13 mouse cellular contexts compared by ENCODE assay signal in the genomic region with DNA sequence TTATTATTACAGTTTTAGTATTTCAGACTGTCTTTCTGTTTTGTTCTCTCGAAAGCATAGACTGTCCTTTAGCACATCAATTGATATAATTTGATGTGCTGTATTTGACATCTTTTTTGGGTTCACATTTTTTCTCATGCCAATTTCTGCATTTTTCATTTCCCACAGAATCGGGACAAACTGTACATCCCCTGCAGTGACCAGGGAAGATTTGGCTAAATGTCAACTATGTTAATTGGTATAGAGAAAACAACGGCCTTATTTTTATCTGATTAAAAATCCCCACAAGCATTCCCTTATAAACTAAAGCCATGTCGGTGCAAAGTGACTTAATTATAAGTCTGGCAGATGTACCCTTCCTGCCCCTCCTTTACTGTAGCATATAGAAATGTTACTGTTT. TPM values are rescaled to one million over a fixed set of nuclear protein-coding genes. Genes with fewer than 3 reads are reported as not detected.
A peak's percentile ranks its signal among the peaks of the same experiment; 100 is the strongest.
DNase-seq lines count a peak whose midpoint lies in the region.
"Had no signal": no experiment of that assay in that cellular context is flagged by ENCODE, and none has a peak within 500 bp of the region (broad histone marks: within the 10 kb centered on the region; RNA-seq: fewer than 3 reads in every experiment).

No protein-coding gene starts in this region.

- peak; percentile 32 to 45 for DNase-seq in cerebellum, adult 18-20 months
- no peak for DNase-seq in cerebellum, postnatal 14 days
- DNase-seq in cerebellum, adult 9-11 months, result peak; percentile 27
- DNase-seq in cerebellum, adult 11 months, result no peak
- peak; percentile 93 for DNase-seq in Muller cell, postnatal 12 days (ENCODE audit: inconsistent ontology term)
- peak; percentile 61 for DNase-seq in brain, adult 2 months (ENCODE audit: low read depth, low spot score)
- no peak for DNase-seq in adrenal gland, postnatal 25 days
- no peak for DNase-seq in urinary bladder, adult 18-20 months (ENCODE audit: low spot score in 2 of 2)
- DNase-seq: adrenal gland, adult 8-10 months; adrenal gland, postnatal 14 days; embryo, embryonic 11 days; gastrocnemius, adult 2 months; gastrocnemius, postnatal 10 days had no signal

RNA-seq across cellular contexts. Expression of a gene that starts 9.9 kb away (rescaled TPM):
- 152 and 162 TPM in 2 replicates for total RNA-seq in adrenal gland, postnatal 25 days (2021)

Comparison
In these comparisons a context has a peak if more than half of its experiments do, and no peak if none do; other contexts are left out.
1. DNase-seq: peak in cerebellum, adult 18-20 months (2 of 2), cerebellum, adult 9-11 months (single experiment), Muller cell, postnatal 12 days (single experiment) and brain, adult 2 months (single experiment); none in cerebellum, postnatal 14 days (0 of 2), cerebellum, adult 11 months (single experiment), adrenal gland, postnatal 25 days (single experiment) and urinary bladder, adult 18-20 months (0 of 2).